Mouse (Mus musculus) kidney, embryonic 14.5 days (tissue): ENCODE results near the gene Anapc16. TPM values are rescaled to one million over a fixed set of nuclear protein-coding genes. Genes with fewer than 3 reads are reported as not detected.

Experiments used
- ATAC-seq: fragments of 200-750 bp; cut with Nextera tagmentation; 2 replicates; pipeline ENCODE4 v1.8.0; 2017; ENCODE audit warnings: moderate number of reproducible peaks, mild to moderate bottlenecking, moderate TSS enrichment, moderate library complexity; ENCODE audit not compliant: low FRiP score, low TSS enrichment
- H3K27ac ChIP-seq: fragments of 300-500 bp; sonication (generic); 2 replicates; pipeline ENCODE4 v1.5.1; 2014; ENCODE audit warnings: low read depth, mild to moderate bottlenecking, low read length, moderate library complexity, mixed read lengths
- H3K27me3 ChIP-seq: fragments of 300-500 bp; sonication (generic); 2 replicates; pipeline ENCODE4 v1.6.1; 2014; ENCODE audit warnings: mild to moderate bottlenecking, low read length; ENCODE audit not compliant: control insufficient read depth, insufficient read depth
- H3K36me3 ChIP-seq: fragments of 300-500 bp; sonication (generic); 2 replicates; pipeline ENCODE4 v1.6.1; 2014; ENCODE audit warnings: low read length, mixed read lengths; ENCODE audit not compliant: control insufficient read depth, insufficient read depth
- H3K4me1 ChIP-seq: fragments of 300-500 bp; sonication (generic); 2 replicates; pipeline ENCODE4 v1.6.1; 2014; ENCODE audit warnings: low read length, mixed read lengths; ENCODE audit not compliant: control insufficient read depth, insufficient read depth
- H3K4me2 ChIP-seq: fragments of 300-500 bp; sonication (generic); replicated peaks from 2 replicates; pipeline ENCODE4 v1.6.1; 2014; ENCODE audit warnings: low read depth, mild to moderate bottlenecking, low read length
- H3K4me3 ChIP-seq: fragments of 300-500 bp; sonication (generic); 2 replicates; pipeline ENCODE4 v1.5.1; 2014; ENCODE audit warnings: mild to moderate bottlenecking, low read length
- H3K9ac ChIP-seq: fragments of 300-500 bp; sonication (generic); 2 replicates; pipeline ENCODE4 v1.6.1; 2014; ENCODE audit warnings: low read depth, mild to moderate bottlenecking, low read length, moderate library complexity
- H3K9me3 ChIP-seq: fragments of 300-500 bp; sonication (generic); 2 replicates; pipeline ENCODE4 v1.6.1; 2016; ENCODE audit warnings: low read length; ENCODE audit not compliant: control insufficient read depth
- WGBS: fragments of 180-500 bp; shearing (Covaris S2); extraction: QIAGEN DNeasy Blood & Tissue Kit; methylation state at CpG from one replicate; pipeline ENCODE4 v1.1.7; 2014; 5-methylcytosine and 5-hydroxymethylcytosine counted together
- polyA plus RNA-seq: library from polyadenylated mRNA; unstranded; fragments of >200 nt; fragmentation: Nextera tagmentation; extraction: Ambion mirVana; gene quantifications from 2 replicates; pipeline ENCODE4 v1.2.1, GENCODE M21; 2014

The Anapc16 gene
- polyA plus RNA-seq: 106 and 108 TPM in 2 replicates

- peak within 1 kb of the TSS; percentile 60 for H3K4me3 ChIP-seq
- peak within 1 kb of the TSS; percentile 61 for H3K9ac ChIP-seq
- under 1% methylated on average over 51 of the region's 51 CpGs for WGBS
- no peaks in the 10 kb centered on the region for H3K27me3 ChIP-seq
- peak; percentile 97 for ATAC-seq
- H3K27ac ChIP-seq: peak within 1 kb of the TSS; percentile 92
- peak within 1 kb of the TSS; percentile 49 for H3K4me2 ChIP-seq
- peaks cover 10% of the 10 kb centered on the region; the same call in 1 of the 2 replicates for H3K36me3 ChIP-seq
- H3K9me3 ChIP-seq: no peaks in the 10 kb centered on the region
- H3K4me1 ChIP-seq: peaks cover 7% of the 10 kb centered on the region; the same call in 1 of the 2 replicates
Observed at GRCm38 (mm10) chr10:60002673-60003212, at the start of gene Anapc16, which contains the start of gene Ascc1. Gene Anapc16, minus strand, starts transcription at chr10:60003135. Gene Ascc1, plus strand, starts transcription at chr10:60002805.

DNA sequence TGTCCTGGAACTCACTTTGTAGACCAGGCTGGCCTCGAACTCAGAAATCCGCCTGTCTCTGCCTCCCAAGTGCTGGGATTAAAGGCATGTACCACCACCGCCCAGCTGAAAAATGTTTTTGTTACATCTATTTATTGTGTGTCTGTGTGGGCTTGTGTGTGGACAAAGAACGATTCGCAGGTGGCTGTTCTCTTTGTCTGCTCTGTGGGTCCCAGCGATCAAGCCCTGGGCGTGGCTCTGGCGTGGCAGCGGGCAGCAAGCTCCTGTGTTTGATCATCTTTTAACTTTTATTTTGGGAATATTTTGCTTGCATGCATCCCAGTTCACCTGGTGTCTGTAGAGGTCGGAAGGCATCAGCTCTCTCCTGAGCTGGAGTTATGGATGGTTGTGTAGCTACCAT, 47.6 kb upstream of the Anapc16 start:
- 96% methylated on average over 10 of the region's 10 CpGs for WGBS
- Histone ChIP-seq H3K4me3 (no peak overlapping the region), H3K9me3 (no peaks in the 10 kb centered on the region), H3K4me2 (no peak overlapping the region), H3K36me3 (no peaks in the 10 kb centered on the region; the same call in 1 of the 2 replicates), H3K9ac (no peak overlapping the region), H3K27me3 (no peaks in the 10 kb centered on the region), H3K27ac (no peak overlapping the region), H3K4me1 (no peaks in the 10 kb centered on the region)
- no peak for ATAC-seq

DNA sequence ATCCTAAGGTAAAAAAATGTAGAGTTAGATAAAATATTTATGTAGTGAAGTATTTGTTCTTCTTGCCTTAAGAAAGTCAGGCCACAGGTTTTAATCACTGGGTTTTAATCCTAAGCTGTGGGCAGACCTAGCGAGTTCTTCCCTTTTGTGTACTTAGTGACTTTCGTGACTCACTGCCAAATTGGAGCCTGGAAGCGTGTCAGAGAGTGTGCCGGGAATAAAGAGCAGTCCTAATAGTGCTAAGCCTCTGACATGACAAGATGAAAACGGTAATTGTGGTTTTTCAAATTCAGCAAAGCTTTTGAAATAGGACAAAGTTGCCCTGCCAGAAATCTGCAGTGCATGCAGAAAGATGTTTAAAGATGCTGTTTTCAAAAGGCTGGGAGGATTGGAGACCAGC, 43.8 kb upstream of the Anapc16 start:
- 73% methylated on average over 5 of the region's 5 CpGs for WGBS
- no peak for ATAC-seq

DNA sequence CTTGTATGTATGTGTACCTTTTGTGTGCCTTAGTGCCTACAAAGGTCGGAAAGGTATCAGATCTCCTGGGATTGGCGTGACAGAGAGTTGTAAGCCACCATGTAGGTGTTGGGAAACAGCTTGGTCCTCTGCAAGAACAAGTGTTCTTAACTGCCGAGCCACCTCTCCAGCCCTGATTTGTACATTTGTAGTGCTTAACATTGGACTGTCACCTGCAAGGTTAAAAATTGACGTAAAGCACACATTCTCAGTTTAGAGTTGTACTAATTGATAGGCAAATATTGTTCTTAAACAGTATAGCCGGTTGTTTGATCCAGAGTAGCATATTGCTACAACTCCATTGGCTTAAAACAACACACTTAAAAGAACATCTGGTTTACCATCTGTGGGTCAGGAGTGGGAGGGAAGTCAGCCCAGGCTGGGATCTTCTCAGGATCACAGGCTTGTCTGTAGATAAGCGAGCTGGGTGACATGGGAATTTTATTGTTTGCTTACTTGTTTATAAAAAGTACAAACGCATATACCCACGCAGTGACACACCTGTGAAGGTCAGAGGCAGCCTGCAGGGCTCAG, 39.5 kb upstream of the Anapc16 start:
- Histone ChIP-seq H3K9ac (no peak overlapping the region), H3K36me3 (no peaks in the 10 kb centered on the region), H3K4me3 (no peak overlapping the region), H3K9me3 (no peaks in the 10 kb centered on the region), H3K4me2 (no peak overlapping the region), H3K27ac (no peak overlapping the region), H3K27me3 (no peaks in the 10 kb centered on the region), H3K4me1 (no peaks in the 10 kb centered on the region)
- ATAC-seq: no peak
- 68% methylated on average over 8 of the region's 8 CpGs for WGBS

More for the DNA sequence above, 43.8 kb upstream of the Anapc16 start:
- Histone ChIP-seq H3K4me3 (no peak overlapping the region), H3K9me3 (no peaks in the 10 kb centered on the region), H3K27me3 (no peaks in the 10 kb centered on the region), H3K4me1 (no peaks in the 10 kb centered on the region), H3K27ac (no peak overlapping the region), H3K36me3 (no peaks in the 10 kb centered on the region; the same call in 1 of the 2 replicates), H3K4me2 (no peak overlapping the region), H3K9ac (no peak overlapping the region)

GRCm38 (mm10) chr10:60035744-60036143, 32.8 kb upstream of the Anapc16 start:
- 76% methylated on average over 4 of the region's 4 CpGs for WGBS
- H3K9me3 ChIP-seq: no peaks in the 10 kb centered on the region
- H3K4me1 ChIP-seq: peaks cover 9% of the 10 kb centered on the region; the same call in 1 of the 2 replicates
- no peaks in the 10 kb centered on the region for H3K36me3 ChIP-seq
- no peak overlapping the region for H3K4me3 ChIP-seq
- no peak for ATAC-seq
- H3K9ac ChIP-seq: no peak overlapping the region
- H3K27me3 ChIP-seq: no peaks in the 10 kb centered on the region
- H3K27ac ChIP-seq: no peak overlapping the region
- H3K4me2 ChIP-seq: no peak overlapping the region

GRCm38 (mm10) chr10:60034621-60035020, 31.7 kb upstream of the Anapc16 start:
- H3K4me1 ChIP-seq: peaks cover 9% of the 10 kb centered on the region; the same call in 1 of the 2 replicates
- H3K27me3 ChIP-seq: no peaks in the 10 kb centered on the region
- no peak overlapping the region for H3K9ac ChIP-seq
- H3K4me3 ChIP-seq: no peak overlapping the region
- no peaks in the 10 kb centered on the region for H3K36me3 ChIP-seq
- H3K27ac ChIP-seq: no peak overlapping the region
- no peak for ATAC-seq
- WGBS: 76% methylated on average over 3 of the region's 3 CpGs
- H3K4me2 ChIP-seq: no peak overlapping the region
- H3K9me3 ChIP-seq: no peaks in the 10 kb centered on the region

- WGBS: 44% methylated on average over 5 of the region's 5 CpGs
- Histone ChIP-seq H3K27me3 (no peaks in the 10 kb centered on the region), H3K9me3 (no peaks in the 10 kb centered on the region), H3K27ac (no peak overlapping the region), H3K36me3 (no peaks in the 10 kb centered on the region), H3K4me1 (peaks cover 15% of the 10 kb centered on the region), H3K9ac (no peak overlapping the region), H3K4me3 (no peak overlapping the region), H3K4me2 (no peak overlapping the region)
- no peak for ATAC-seq
Observed at GRCm38 (mm10) chr10:60033064-60033463, 30.1 kb upstream of the Anapc16 start.

GRCm38 (mm10) chr10:60032622-60033021, 29.7 kb upstream of the Anapc16 start:
- no peak for ATAC-seq
- Histone ChIP-seq H3K27ac (no peak overlapping the region), H3K4me3 (no peak overlapping the region), H3K4me1 (peaks cover 20% of the 10 kb centered on the region), H3K9ac (no peak overlapping the region), H3K36me3 (no peaks in the 10 kb centered on the region), H3K27me3 (no peaks in the 10 kb centered on the region), H3K9me3 (no peaks in the 10 kb centered on the region), H3K4me2 (no peak overlapping the region)
- 72% methylated on average over 2 of the region's 2 CpGs for WGBS

GRCm38 (mm10) chr10:60031985-60032384, 29.1 kb upstream of the Anapc16 start:
- no peak overlapping the region for H3K27ac ChIP-seq
- peaks cover 25% of the 10 kb centered on the region for H3K4me1 ChIP-seq

More at GRCm38 (mm10) chr10:60031985-60032384, 29.1 kb upstream of the Anapc16 start:
- Histone ChIP-seq H3K27me3 (no peaks in the 10 kb centered on the region), H3K4me2 (no peak overlapping the region), H3K36me3 (no peaks in the 10 kb centered on the region), H3K9ac (no peak overlapping the region), H3K9me3 (no peaks in the 10 kb centered on the region), H3K4me3 (no peak overlapping the region)
- no peak for ATAC-seq
- WGBS: 72% methylated on average over 2 of the region's 2 CpGs
